8 mouse cellular contexts compared by ENCODE assay signal in the genomic region with DNA sequence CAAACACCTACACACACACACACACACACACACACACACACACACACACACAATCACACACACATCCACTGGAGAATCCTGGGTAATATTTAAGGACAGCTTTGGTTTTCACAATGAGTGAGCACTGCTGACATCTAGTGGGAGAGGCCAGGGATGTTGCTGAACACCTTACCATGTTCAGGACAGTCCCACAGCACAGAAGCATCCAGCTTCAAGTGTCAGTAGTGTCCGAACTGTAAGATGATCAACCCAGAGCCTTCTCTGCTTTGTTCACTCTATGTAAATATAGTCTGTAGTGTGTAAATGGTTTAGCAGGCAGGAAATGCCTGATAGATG.
DNase-seq lines count a peak whose midpoint lies in the region; ATAC-seq and TF ChIP-seq lines count a peak whose summit lies in the region.

No protein-coding gene starts in this region.

- DNase-seq in heart, embryonic 10.5 days (ENCODE audit: low spot score), result no peak
- no peak for DNase-seq in heart, adult 8-10 months (ENCODE audit: low spot score)
- DNase-seq in embryonic facial prominence, embryonic 14.5 days (ENCODE audit: low spot score), result peak; percentile 47
- DNase-seq in retina, postnatal 1 day, result peak; percentile 41
- DNase-seq in thymus, adult 18-20 months, result no peak
- no peak for DNase-seq in spleen, postnatal 4 days (ENCODE audit: low spot score in 2 of 2)

- no peaks in the 10 kb centered on the region for H3K27me3 ChIP-seq in heart, embryonic 10.5 days (ENCODE audit: insufficient read depth, poor library complexity, severe bottlenecking)
- H3K27me3 ChIP-seq in E14TG2a.4 (ENCODE audit: insufficient read depth, low read length), result no peaks in the 10 kb centered on the region
- no peaks in the 10 kb centered on the region for H3K27me3 ChIP-seq in embryonic facial prominence, embryonic 14.5 days (replicated peaks; ENCODE audit: control insufficient read depth, insufficient read depth, low read length)
- H3K27me3 ChIP-seq in kidney, embryonic 14.5 days (ENCODE audit: control insufficient read depth, insufficient read depth, low read length), result no peaks in the 10 kb centered on the region

- no peak overlapping the region for H3K4me2 ChIP-seq in embryonic facial prominence, embryonic 14.5 days (ENCODE audit: low read depth, low read length)
- H3K4me2 ChIP-seq in kidney, embryonic 14.5 days (replicated peaks; ENCODE audit: low read depth, low read length), result no peak overlapping the region

- 0 out of 2 replicates have a peak, but pooled peaks have one; percentile 2 for TF ChIP-seq CTCF in E14TG2a.4 (conservative IDR thresholded peaks at IDR 0.05; ENCODE audit: low read length)

- no peaks in the 10 kb centered on the region for H3K36me3 ChIP-seq in heart, embryonic 10.5 days
- H3K36me3 ChIP-seq in E14TG2a.4 (ENCODE audit: insufficient read depth, low read length), result no peaks in the 10 kb centered on the region
- H3K36me3 ChIP-seq in embryonic facial prominence, embryonic 14.5 days (ENCODE audit: control insufficient read depth, insufficient read depth, low read length), result no peaks in the 10 kb centered on the region
- no peaks in the 10 kb centered on the region for H3K36me3 ChIP-seq in kidney, embryonic 14.5 days (ENCODE audit: control insufficient read depth, insufficient read depth, low read length)

- peak; percentile 62 for ATAC-seq in embryonic facial prominence, embryonic 14.5 days (ENCODE audit: low read depth)
- ATAC-seq in kidney, embryonic 14.5 days (ENCODE audit: low FRiP score, low TSS enrichment), result peak; percentile 77; the same call in 1 of the 2 replicates

- peaks cover 8% of the 10 kb centered on the region for H3K4me1 ChIP-seq in heart, embryonic 10.5 days
- H3K4me1 ChIP-seq in E14TG2a.4 (replicated peaks; ENCODE audit: low read depth, low read length), result no peaks in the 10 kb centered on the region
- H3K4me1 ChIP-seq in embryonic facial prominence, embryonic 14.5 days (ENCODE audit: control insufficient read depth, insufficient read depth, low read length), result no peaks in the 10 kb centered on the region
- H3K4me1 ChIP-seq in kidney, embryonic 14.5 days (ENCODE audit: control insufficient read depth, insufficient read depth, low read length), result no peaks in the 10 kb centered on the region

- no peak overlapping the region for H3K9ac ChIP-seq in embryonic facial prominence, embryonic 14.5 days (ENCODE audit: low read depth, low read length)
- H3K9ac ChIP-seq in kidney, embryonic 14.5 days (ENCODE audit: low read depth, low read length), result no peak overlapping the region

- H3K4me3 ChIP-seq in heart, embryonic 10.5 days, result peak overlapping the region; percentile 41
- H3K4me3 ChIP-seq in E14TG2a.4 (replicated peaks; ENCODE audit: low read length), result no peak overlapping the region
- no peak overlapping the region for H3K4me3 ChIP-seq in embryonic facial prominence, embryonic 14.5 days (ENCODE audit: low read depth, low read length)
- H3K4me3 ChIP-seq in kidney, embryonic 14.5 days (ENCODE audit: low read length), result no peak overlapping the region

- H3K27ac ChIP-seq in heart, embryonic 10.5 days, result no peak overlapping the region
- H3K27ac ChIP-seq in embryonic facial prominence, embryonic 14.5 days (replicated peaks; ENCODE audit: low read depth, low read length), result no peak overlapping the region
- H3K27ac ChIP-seq in kidney, embryonic 14.5 days (ENCODE audit: low read depth, low read length), result no peak overlapping the region

- no peaks in the 10 kb centered on the region for H3K9me3 ChIP-seq in heart, embryonic 10.5 days
- peaks cover 4% of the 10 kb centered on the region; the same call in 1 of the 2 replicates for H3K9me3 ChIP-seq in E14TG2a.4 (ENCODE audit: low read length)
- H3K9me3 ChIP-seq in embryonic facial prominence, embryonic 14.5 days (ENCODE audit: control insufficient read depth, low read length), result no peaks in the 10 kb centered on the region
- H3K9me3 ChIP-seq in kidney, embryonic 14.5 days (ENCODE audit: control insufficient read depth, low read length), result no peaks in the 10 kb centered on the region

- WGBS in heart, embryonic 10.5 days, result 44% methylated on average over 1 of the region's 1 CpGs
- whole genome bisulfite sequencing in embryonic facial prominence, embryonic 14.5 days, result 55% methylated on average over 1 of the region's 1 CpGs
- 32% methylated on average over 1 of the region's 1 CpGs for WGBS in kidney, embryonic 14.5 days

Comparison
In these comparisons a context has a peak if more than half of its experiments do, and no peak if none do; other contexts are left out.
1. DNase-seq: peak in embryonic facial prominence, embryonic 14.5 days (single experiment) and retina, postnatal 1 day (single experiment); none in heart, embryonic 10.5 days (single experiment), heart, adult 8-10 months (single experiment), thymus, adult 18-20 months (0 of 2) and spleen, postnatal 4 days (0 of 2).